Mouse (Mus musculus): Measurements from ENCODE around the gene Cdk7.

The Cdk7 gene

GRCm38 (mm10) chr13:100725194-100725593, 5.5 kb downstream of the Cdk7 start:
- DNase-seq (ENCODE audit: low spot score) = no peak

DNA sequence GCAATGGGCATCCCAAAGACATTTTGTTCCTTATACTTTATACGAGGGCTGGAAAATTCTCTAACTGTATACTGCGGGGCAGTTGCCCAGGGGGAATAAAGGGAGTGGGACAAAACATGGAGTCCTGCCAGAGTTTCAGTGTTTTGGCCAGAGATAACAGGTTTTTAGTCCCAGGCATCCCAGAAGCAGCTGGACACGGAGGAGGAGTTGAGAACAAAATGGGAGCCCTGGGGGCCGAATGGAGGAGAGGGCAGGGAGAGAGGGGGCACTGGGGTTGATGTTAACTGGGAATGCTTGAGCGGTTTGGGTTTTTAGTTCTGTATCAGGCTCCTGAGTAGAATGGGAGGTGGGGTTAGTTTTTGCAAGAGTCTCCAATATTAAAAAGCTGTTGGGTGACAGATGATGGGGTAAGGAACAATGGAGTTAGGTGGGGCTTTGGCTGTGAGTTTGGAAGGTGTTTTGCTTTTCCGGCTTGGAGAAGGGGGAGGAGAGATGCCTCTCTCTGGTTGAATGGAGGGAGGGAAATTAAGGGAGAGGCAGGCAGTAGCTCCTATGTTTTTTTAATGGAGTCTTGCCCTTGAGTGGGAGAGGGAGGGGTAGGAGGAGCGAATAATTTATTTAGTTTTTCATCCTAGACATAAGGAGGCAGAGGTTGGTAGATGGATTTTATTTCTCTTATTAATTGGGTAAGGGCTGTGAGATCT, 6.5 kb downstream of the Cdk7 start:
- DNase-seq (ENCODE audit: low spot score) = no peak

GRCm38 (mm10) chr13:100721656-100722055, 9.1 kb downstream of the Cdk7 start:
- DNase-seq (ENCODE audit: low spot score) = no peak

DNA sequence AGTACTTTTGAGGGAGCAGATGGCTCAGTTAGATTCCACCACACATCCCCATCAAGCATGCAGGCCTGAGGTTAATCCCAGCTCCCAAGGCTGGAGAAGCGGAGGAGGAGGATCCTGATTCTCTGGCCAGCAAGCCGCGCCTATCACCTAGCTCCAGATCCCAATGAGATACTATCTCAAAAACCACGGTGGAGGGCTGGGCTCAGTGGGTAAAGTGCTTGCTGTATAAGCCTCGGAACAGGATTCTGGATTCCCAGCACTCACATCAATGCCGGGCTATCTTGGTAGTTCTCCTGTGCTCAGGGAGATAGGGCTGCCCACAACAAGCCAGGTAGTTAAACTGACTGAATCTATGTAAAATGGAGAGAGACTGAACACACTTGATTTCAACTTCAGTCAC, 15.3 kb downstream of the Cdk7 start:
- no peak for DNase-seq (ENCODE audit: low spot score)

GRCm38 (mm10) chr13:100706206-100706605, 24.5 kb downstream of the Cdk7 start:
- no peak for DNase-seq (ENCODE audit: low spot score)

DNA sequence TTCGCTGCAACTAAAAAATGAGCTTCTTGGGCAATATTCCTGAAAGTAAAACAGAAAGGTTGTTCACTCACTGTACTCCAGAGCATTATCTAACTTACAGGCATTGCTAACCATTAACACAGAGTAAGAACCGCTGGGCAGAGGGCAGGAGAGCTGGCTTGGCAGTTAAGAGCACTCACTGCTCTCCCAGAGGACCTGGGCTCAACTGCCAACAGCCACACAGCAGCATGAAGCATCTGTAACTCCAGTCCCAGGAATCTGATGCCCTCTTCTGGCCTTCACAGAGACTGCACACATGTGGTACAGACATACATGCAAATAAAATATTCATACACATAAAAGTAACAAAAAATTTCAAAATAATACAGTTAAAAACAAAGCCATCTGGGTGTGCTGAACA, 27.3 kb downstream of the Cdk7 start:
- DNase-seq (ENCODE audit: low spot score) = no peak

DNA sequence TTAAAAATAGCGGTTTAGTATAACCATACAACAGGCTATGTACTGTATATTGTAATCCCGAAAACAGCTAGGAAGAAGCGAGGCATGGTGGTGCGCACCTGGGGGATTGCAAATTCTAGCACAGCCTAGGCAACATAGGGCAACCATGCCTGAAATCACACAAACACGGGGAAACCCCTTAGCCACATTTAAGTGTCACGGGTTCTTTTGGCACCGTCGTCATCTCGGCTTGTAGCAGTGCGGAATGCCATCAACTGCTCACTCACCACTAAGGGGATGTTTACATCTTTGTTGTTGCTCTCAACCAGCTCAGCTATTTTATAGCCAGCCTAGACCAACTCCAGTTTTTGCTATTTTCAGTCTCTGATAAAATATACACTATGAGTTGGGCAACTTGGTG, 31.9 kb downstream of the Cdk7 start:
- DNase-seq (ENCODE audit: low spot score) = no peak

DNA sequence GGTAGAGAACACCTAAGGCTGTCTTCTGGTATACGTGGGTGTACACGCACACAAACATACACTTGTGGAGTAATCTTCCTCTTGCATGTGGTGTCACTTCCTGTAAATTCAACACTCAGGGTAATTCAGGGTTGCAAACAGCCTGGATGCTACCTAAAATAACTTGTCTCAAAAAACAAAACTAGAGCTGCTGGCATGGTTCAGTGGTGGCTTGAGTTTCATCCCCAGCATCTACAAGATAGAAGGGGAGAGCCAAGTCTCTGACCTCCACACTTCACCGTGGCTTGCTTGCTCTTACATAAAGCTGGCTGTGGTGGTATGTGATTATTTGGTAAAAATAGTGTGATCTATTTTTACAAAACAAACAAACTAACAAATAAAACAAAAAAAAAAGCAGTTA, 33.2 kb downstream of the Cdk7 start:
- DNase-seq (ENCODE audit: low spot score) = no peak

- no peak for DNase-seq (ENCODE audit: low spot score)
These were observed 43.2 kb downstream of the Cdk7 start for GRCm38 (mm10) chr13:100687513-100687912.

GRCm38 (mm10) chr13:100684355-100684754, 46.4 kb downstream of the Cdk7 start:
- no peak for DNase-seq (ENCODE audit: low spot score)

DNA sequence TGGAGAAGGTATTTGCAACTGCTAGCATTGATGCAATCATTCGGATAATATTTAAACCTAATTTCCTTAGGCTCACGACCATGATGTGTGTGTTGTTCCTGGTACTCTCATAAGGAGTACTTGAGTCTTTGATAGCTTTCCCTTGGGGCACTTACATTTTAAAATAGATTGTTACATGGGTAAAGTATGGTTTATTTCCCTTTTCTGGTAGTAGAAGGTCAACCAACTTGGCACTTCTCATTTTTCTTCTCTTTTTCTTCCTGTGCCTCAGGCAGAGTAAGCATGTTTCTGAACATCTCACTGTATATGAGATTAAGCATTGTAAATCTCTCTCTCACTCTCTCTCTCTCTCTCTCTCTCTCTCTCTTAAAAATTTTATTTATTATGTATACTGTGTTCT, 47.9 kb downstream of the Cdk7 start:
- DNase-seq (ENCODE audit: low spot score) = no peak

- DNase-seq (ENCODE audit: low spot score) = no peak
These were observed 49.1 kb downstream of the Cdk7 start for GRCm38 (mm10) chr13:100681615-100682014.

- no peak for DNase-seq (ENCODE audit: low spot score)
These were observed 54.7 kb downstream of the Cdk7 start for GRCm38 (mm10) chr13:100675936-100676635.

DNA sequence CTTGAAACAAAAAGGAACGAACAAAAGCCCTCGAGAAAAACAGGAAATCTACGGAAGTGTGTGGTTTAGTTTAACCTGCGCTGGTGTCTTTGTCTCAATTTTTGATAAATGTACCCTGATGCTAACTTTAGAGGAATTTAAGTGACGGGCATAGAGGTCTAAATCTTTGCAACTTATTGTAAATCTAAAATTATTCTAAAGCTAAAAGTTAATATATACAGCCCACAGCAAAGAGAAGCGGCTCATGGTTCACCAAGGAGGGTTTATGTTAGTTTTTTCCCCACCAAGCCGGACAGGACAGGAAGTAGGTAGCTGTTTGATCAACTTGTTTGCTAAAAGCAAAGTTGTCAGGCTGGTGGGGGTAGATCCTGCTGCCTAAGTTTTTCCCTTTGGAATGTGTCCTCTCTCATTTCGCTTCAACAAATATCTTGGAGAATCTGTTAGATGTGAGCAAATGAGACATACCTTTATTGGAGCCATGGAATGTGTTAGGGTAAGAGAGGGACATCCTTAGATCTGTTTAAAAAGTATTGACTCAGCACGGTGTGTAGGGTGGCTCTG, 60.5 kb downstream of the Cdk7 start:
- no peak for DNase-seq (ENCODE audit: low spot score)

- no peak for DNase-seq (ENCODE audit: low spot score)
These were observed 61.3 kb downstream of the Cdk7 start, which contains the start of gene Ccdc125 for GRCm38 (mm10) chr13:100669291-100670022. TSS of gene Ccdc125 (plus strand) at chr13:100669717.

DNA sequence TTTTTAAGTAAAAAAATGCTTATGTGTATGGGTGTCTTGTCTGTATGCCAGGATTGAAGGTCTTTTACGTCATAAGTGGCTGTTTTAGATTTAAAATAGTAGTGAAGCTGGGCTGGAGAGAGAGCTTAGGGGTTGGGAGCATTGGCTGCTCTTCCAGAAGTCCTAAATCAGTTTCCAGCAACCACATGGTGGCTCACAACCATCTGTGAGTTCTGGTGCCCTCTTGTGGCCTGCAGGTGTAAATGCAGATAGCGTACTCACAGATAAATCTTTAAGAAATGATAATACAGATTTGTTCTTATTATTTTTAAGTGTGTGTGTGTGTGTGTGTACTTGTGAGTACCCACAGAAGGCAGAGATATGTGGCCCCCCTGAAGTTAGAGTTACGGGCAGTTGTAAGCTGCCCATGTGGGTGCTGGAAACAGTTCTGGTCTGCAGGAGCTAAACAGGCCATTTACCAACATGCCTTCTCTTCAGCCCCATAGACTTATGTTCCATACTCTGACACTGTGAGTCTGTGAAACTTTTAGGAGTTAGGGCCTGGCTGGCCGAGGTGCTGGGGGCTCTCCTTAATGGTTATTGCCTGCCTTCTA, 70.8 kb downstream of the Cdk7 start:
- no peak for DNase-seq (ENCODE audit: low spot score)

- DNase-seq (ENCODE audit: low spot score) = no peak
These were observed 72.6 kb downstream of the Cdk7 start for GRCm38 (mm10) chr13:100658091-100658490.
